Mouse (Mus musculus): ENCODE results near the gene Anxa2.

Anxa2 gene

GRCm38 (mm10) chr9:69457747-69458625 is 4.6 kb downstream of the Anxa2 start:
- DNase-seq (ENCODE audit: inconsistent age in 2 of 2, low spot score in 1 of 2): peak; percentile 93 to 97

GRCm38 (mm10) chr9:69458982-69459381 is 5.6 kb downstream of the Anxa2 start:
- DNase-seq (ENCODE audit: inconsistent age in 2 of 2, low spot score in 1 of 2): peak; percentile 88 to 89

- no peak for DNase-seq (ENCODE audit: inconsistent age in 2 of 2, low spot score in 1 of 2)
These were observed 6.5 kb downstream of the Anxa2 start for GRCm38 (mm10) chr9:69459876-69460275.

- DNase-seq (ENCODE audit: inconsistent age in 2 of 2, low spot score in 1 of 2): no peak
These were observed 9.6 kb downstream of the Anxa2 start for GRCm38 (mm10) chr9:69463046-69463445.

- DNase-seq (ENCODE audit: inconsistent age in 2 of 2, low spot score in 1 of 2): no peak
These were observed 10.8 kb downstream of the Anxa2 start for GRCm38 (mm10) chr9:69464109-69464756.

GRCm38 (mm10) chr9:69466098-69466497 is 12.7 kb downstream of the Anxa2 start:
- peak; percentile 63 to 77 for DNase-seq (ENCODE audit: inconsistent age in 2 of 2, low spot score in 1 of 2)

- DNase-seq (ENCODE audit: inconsistent age in 2 of 2, low spot score in 1 of 2): no peak
These were observed 14.0 kb downstream of the Anxa2 start for GRCm38 (mm10) chr9:69467310-69467939.

- DNase-seq (ENCODE audit: inconsistent age in 2 of 2, low spot score in 1 of 2): peak; percentile 85 to 90
These were observed 15.6 kb downstream of the Anxa2 start for GRCm38 (mm10) chr9:69468991-69469390.

GRCm38 (mm10) chr9:69470362-69470761 is 16.9 kb downstream of the Anxa2 start:
- no peak for DNase-seq (ENCODE audit: inconsistent age in 2 of 2, low spot score in 1 of 2)

GRCm38 (mm10) chr9:69470921-69471320 is 17.5 kb downstream of the Anxa2 start:
- no peak for DNase-seq (ENCODE audit: inconsistent age in 2 of 2, low spot score in 1 of 2)

- peak; percentile 90 to 95 for DNase-seq (ENCODE audit: inconsistent age in 2 of 2, low spot score in 1 of 2)
These were observed 19.3 kb downstream of the Anxa2 start for GRCm38 (mm10) chr9:69472724-69473123.

- no peak for DNase-seq (ENCODE audit: inconsistent age in 2 of 2, low spot score in 1 of 2)
These were observed 22.5 kb downstream of the Anxa2 start for GRCm38 (mm10) chr9:69475873-69476272.

- peak; percentile 62 to 72 for DNase-seq (ENCODE audit: inconsistent age in 2 of 2, low spot score in 1 of 2)
These were observed 23.9 kb downstream of the Anxa2 start for GRCm38 (mm10) chr9:69477195-69477823.

- DNase-seq (ENCODE audit: inconsistent age in 2 of 2, low spot score in 1 of 2): no peak
These were observed 24.4 kb downstream of the Anxa2 start for GRCm38 (mm10) chr9:69477824-69478222.

- DNase-seq (ENCODE audit: inconsistent age in 2 of 2, low spot score in 1 of 2): peak; percentile 79 to 95
These were observed 26.9 kb downstream of the Anxa2 start for GRCm38 (mm10) chr9:69480344-69480743.

GRCm38 (mm10) chr9:69483811-69484210 is 30.4 kb downstream of the Anxa2 start:
- DNase-seq (ENCODE audit: inconsistent age in 2 of 2, low spot score in 1 of 2): no peak

- no peak for DNase-seq (ENCODE audit: inconsistent age in 2 of 2, low spot score in 1 of 2)
These were observed 32.7 kb downstream of the Anxa2 start for GRCm38 (mm10) chr9:69486140-69486539.

- peak in 1 of 2 experiments; percentile 50 for DNase-seq (ENCODE audit: inconsistent age in 2 of 2, low spot score in 1 of 2)
These were observed 35.1 kb downstream of the Anxa2 start for GRCm38 (mm10) chr9:69488510-69488909.

- DNase-seq (ENCODE audit: inconsistent age in 2 of 2, low spot score in 1 of 2): peak in 1 of 2 experiments; percentile 59
These were observed 35.6 kb downstream of the Anxa2 start for GRCm38 (mm10) chr9:69488972-69489371.

GRCm38 (mm10) chr9:69492809-69493208 is 39.4 kb downstream of the Anxa2 start:
- DNase-seq (ENCODE audit: inconsistent age in 2 of 2, low spot score in 1 of 2): no peak

GRCm38 (mm10) chr9:69502504-69502903 is 49.1 kb downstream of the Anxa2 start:
- peak; percentile 58 to 88 for DNase-seq (ENCODE audit: inconsistent age in 2 of 2, low spot score in 1 of 2)

Data from adrenal gland, adult (tissue).